Mouse (Mus musculus): ENCODE measurements around the gene Sp3.
"Not testable (repeated sequence)": the region's sequence is repeated elsewhere in the genome, so short reads cannot be mapped to it uniquely, and the experiment has no call there.

The Sp3 gene

GRCm38 (mm10) chr2:72980337-72981074 is at the start of gene Sp3:
Gene Sp3, minus strand, starts transcription at chr2:72980446.
- DNase-seq (ENCODE audit: low spot score in 2 of 2), result peak; percentile 95 to 97

GRCm38 (mm10) chr2:73029846-73030245 is 49.6 kb upstream of the Sp3 start:
- no peak for DNase-seq (ENCODE audit: low spot score in 2 of 2)

GRCm38 (mm10) chr2:73028019-73028418 is 47.8 kb upstream of the Sp3 start:
- DNase-seq (ENCODE audit: low spot score in 2 of 2), result no peak

GRCm38 (mm10) chr2:73027126-73027525 is 46.9 kb upstream of the Sp3 start:
- no peak for DNase-seq (ENCODE audit: low spot score in 2 of 2)

- DNase-seq (ENCODE audit: low spot score in 2 of 2), result peak; percentile 85 to 86
Measured at GRCm38 (mm10) chr2:73023803-73024202, 43.6 kb upstream of the Sp3 start.

- DNase-seq (ENCODE audit: low spot score in 2 of 2), result peak in 1 of 2 experiments; percentile 56
Measured at GRCm38 (mm10) chr2:73021046-73021445, 40.8 kb upstream of the Sp3 start.

GRCm38 (mm10) chr2:73019371-73020146 is 39.3 kb upstream of the Sp3 start:
- DNase-seq (ENCODE audit: low spot score in 2 of 2), result no peak

- not testable (repeated sequence) for DNase-seq (ENCODE audit: low spot score in 2 of 2)
Measured at GRCm38 (mm10) chr2:73014063-73014462, 33.8 kb upstream of the Sp3 start.

- peak in 1 of 2 experiments; percentile 77 for DNase-seq (ENCODE audit: low spot score in 2 of 2)
Measured at GRCm38 (mm10) chr2:73012636-73013035, 32.4 kb upstream of the Sp3 start.

- DNase-seq (ENCODE audit: low spot score in 2 of 2), result no peak
Measured at GRCm38 (mm10) chr2:73007472-73007871, 27.2 kb upstream of the Sp3 start.

GRCm38 (mm10) chr2:73005611-73006515 is 25.6 kb upstream of the Sp3 start:
- DNase-seq (ENCODE audit: low spot score in 2 of 2), result no peak

GRCm38 (mm10) chr2:73003751-73004717 is 23.8 kb upstream of the Sp3 start:
- peak; percentile 47 to 74 for DNase-seq (ENCODE audit: low spot score in 2 of 2)

- DNase-seq (ENCODE audit: low spot score in 2 of 2), result peak; percentile 75 to 86
Measured at GRCm38 (mm10) chr2:73003049-73003448, 22.8 kb upstream of the Sp3 start.

- no peak for DNase-seq (ENCODE audit: low spot score in 2 of 2)
Measured at GRCm38 (mm10) chr2:73002451-73002850, 22.2 kb upstream of the Sp3 start.

- no peak for DNase-seq (ENCODE audit: low spot score in 2 of 2)
Measured at GRCm38 (mm10) chr2:73001994-73002393, 21.7 kb upstream of the Sp3 start.

GRCm38 (mm10) chr2:73000194-73000593 is 19.9 kb upstream of the Sp3 start:
- DNase-seq (ENCODE audit: low spot score in 2 of 2), result no peak

- DNase-seq (ENCODE audit: low spot score in 2 of 2), result peak; percentile 12 to 54
Measured at GRCm38 (mm10) chr2:72997586-72997985, 17.3 kb upstream of the Sp3 start.

GRCm38 (mm10) chr2:72996808-72997378 is 16.6 kb upstream of the Sp3 start:
- DNase-seq (ENCODE audit: low spot score in 2 of 2), result peak; percentile 77 to 82

- DNase-seq (ENCODE audit: low spot score in 2 of 2), result peak in 1 of 2 experiments; percentile 59
Measured at GRCm38 (mm10) chr2:72995346-72996097, 15.3 kb upstream of the Sp3 start.

- DNase-seq (ENCODE audit: low spot score in 2 of 2), result peak in 1 of 2 experiments; percentile 5
Measured at GRCm38 (mm10) chr2:72994165-72994564, 13.9 kb upstream of the Sp3 start.

All from spleen, postnatal 4 days (tissue).